In the genomic region with DNA sequence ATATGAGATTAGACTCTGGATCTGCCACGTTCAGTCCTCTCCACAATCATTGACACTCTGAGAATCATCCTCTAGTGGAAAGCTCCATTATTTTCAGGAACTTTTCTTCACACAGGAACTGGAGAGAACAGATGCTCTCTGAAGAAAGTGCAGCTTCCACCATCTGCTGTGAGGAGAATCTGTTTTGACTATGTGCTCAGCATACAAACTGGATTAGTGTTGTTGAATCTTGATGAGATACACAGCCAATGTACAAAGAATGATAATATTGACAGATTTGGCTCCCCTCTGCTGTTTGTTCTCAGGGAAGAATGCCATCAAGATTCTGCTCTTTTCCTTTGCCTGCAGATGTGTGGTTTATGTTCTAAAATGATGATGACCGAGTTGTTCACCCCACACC, we compare ENCODE assay signal across 10 mouse cellular contexts.
A peak's percentile ranks its signal among the peaks of the same experiment; 100 is the strongest.
DNase-seq lines count a peak whose midpoint lies in the region; ATAC-seq lines count a peak whose summit lies in the region.
"Had no signal": no experiment of that assay in that cellular context is flagged by ENCODE, and none has a peak within 500 bp of the region (broad histone marks: within the 10 kb centered on the region; RNA-seq: fewer than 3 reads in every experiment).

No protein-coding gene starts in this region.

- H3K4me3 ChIP-seq in neural tube, embryonic 14.5 days (ENCODE audit: low read depth, low read length): no peak overlapping the region
- H3K4me3 ChIP-seq in kidney, embryonic 16.5 days (ENCODE audit: low read length): no peak overlapping the region
- H3K4me3 ChIP-seq: limb, embryonic 12.5 days had no signal

- no peak for DNase-seq in neural tube, embryonic 10.5 days (ENCODE audit: extremely low spot score, low spot score)
- peak; percentile 50 to 78 for DNase-seq in frontal cortex, postnatal 36 days (ENCODE audit: low spot score in 2 of 2)
- DNase-seq in layer of hippocampus, postnatal 36 days: peak; percentile 18 to 22
- DNase-seq in telencephalon, adult 2 months (ENCODE audit: low read depth, low spot score): peak; percentile 72
- DNase-seq in cerebellum, postnatal 4 days (ENCODE audit: low spot score in 2 of 2): no peak
- DNase-seq: lung, embryonic 14.5 days; thymus, postnatal 36 days had no signal

- H3K27ac ChIP-seq in neural tube, embryonic 14.5 days (ENCODE audit: low read depth, low read length): no peak overlapping the region
- H3K27ac ChIP-seq in kidney, embryonic 16.5 days (ENCODE audit: low read length): no peak overlapping the region
- H3K27ac ChIP-seq: limb, embryonic 12.5 days had no signal

- H3K4me2 ChIP-seq in neural tube, embryonic 14.5 days (ENCODE audit: low read depth, low read length): no peak overlapping the region
- no peak overlapping the region for H3K4me2 ChIP-seq in kidney, embryonic 16.5 days (replicated peaks; ENCODE audit: low read depth, low read length)
- H3K4me2 ChIP-seq: limb, embryonic 12.5 days; lung, embryonic 14.5 days had no signal

- H3K9ac ChIP-seq in neural tube, embryonic 14.5 days (replicated peaks; ENCODE audit: low read depth, low read length): no peak overlapping the region
- H3K9ac ChIP-seq in kidney, embryonic 16.5 days (replicated peaks; ENCODE audit: low read length): no peak overlapping the region
- H3K9ac ChIP-seq: limb, embryonic 12.5 days; lung, embryonic 14.5 days had no signal

- peak; percentile 11; the same call in 1 of the 2 replicates for ATAC-seq in neural tube, embryonic 14.5 days (ENCODE audit: low read depth)
- no peak for ATAC-seq in kidney, embryonic 16.5 days (ENCODE audit: low FRiP score, low TSS enrichment)

- no peaks in the 10 kb centered on the region for H3K27me3 ChIP-seq in neural tube, embryonic 14.5 days (ENCODE audit: control insufficient read depth, insufficient read depth, low read length)
- no peaks in the 10 kb centered on the region for H3K27me3 ChIP-seq in kidney, embryonic 16.5 days (ENCODE audit: insufficient read depth, low read length)
- H3K27me3 ChIP-seq: limb, embryonic 12.5 days had no signal

- H3K9me3 ChIP-seq in neural tube, embryonic 14.5 days (ENCODE audit: control insufficient read depth, low read length): no peaks in the 10 kb centered on the region
- no peaks in the 10 kb centered on the region for H3K9me3 ChIP-seq in kidney, embryonic 16.5 days (ENCODE audit: low read length)
- H3K9me3 ChIP-seq: limb, embryonic 12.5 days had no signal

- WGBS in neural tube, embryonic 14.5 days: 79% methylated on average over 2 of the region's 2 CpGs
- WGBS in kidney, embryonic 16.5 days: 90% methylated on average over 2 of the region's 2 CpGs

- H3K4me1 ChIP-seq in neural tube, embryonic 14.5 days (ENCODE audit: control insufficient read depth, insufficient read depth, low read length): no peaks in the 10 kb centered on the region
- no peaks in the 10 kb centered on the region for H3K4me1 ChIP-seq in kidney, embryonic 16.5 days (ENCODE audit: insufficient read depth, low read length)
- H3K4me1 ChIP-seq: limb, embryonic 12.5 days had no signal

- no peaks in the 10 kb centered on the region for H3K36me3 ChIP-seq in neural tube, embryonic 14.5 days (ENCODE audit: control insufficient read depth, insufficient read depth, low read length)
- H3K36me3 ChIP-seq in kidney, embryonic 16.5 days (ENCODE audit: insufficient read depth, low read length): no peaks in the 10 kb centered on the region
- H3K36me3 ChIP-seq: limb, embryonic 12.5 days had no signal

Comparison
In these comparisons a context has a peak if more than half of its experiments do, and no peak if none do; other contexts are left out.
1. DNase-seq: peak in frontal cortex, postnatal 36 days (2 of 2), layer of hippocampus, postnatal 36 days (2 of 2) and telencephalon, adult 2 months (single experiment); none in neural tube, embryonic 10.5 days (single experiment) and cerebellum, postnatal 4 days (0 of 2).